9 mouse cellular contexts compared by ENCODE assay signal in the genomic region with DNA sequence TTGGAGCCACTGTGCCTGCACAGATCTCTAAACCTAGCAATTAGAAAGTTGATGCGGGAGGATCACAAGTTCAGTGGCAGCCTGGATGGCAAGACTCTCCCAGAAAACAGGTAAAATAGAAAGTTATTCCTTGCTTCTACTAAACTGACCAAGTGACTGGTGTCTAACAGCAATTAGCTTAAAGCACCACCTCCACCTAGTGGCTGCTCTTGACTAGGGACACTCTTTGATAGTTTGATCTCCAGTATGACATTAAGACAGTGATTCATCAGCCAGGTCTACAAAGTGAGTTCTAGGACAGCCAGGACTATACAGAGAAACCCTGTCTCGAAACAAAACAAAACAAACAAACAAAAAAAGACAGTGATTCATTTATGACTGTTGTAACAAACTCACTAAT. TPM values are rescaled to one million over a fixed set of nuclear protein-coding genes. Genes with fewer than 3 reads are reported as not detected.
DNase-seq lines count a peak whose midpoint lies in the region; ATAC-seq and TF ChIP-seq lines count a peak whose summit lies in the region.
"Had no signal": no experiment of that assay in that cellular context is flagged by ENCODE, and none has a peak within 500 bp of the region (broad histone marks: within the 10 kb centered on the region; RNA-seq: fewer than 3 reads in every experiment).

No protein-coding gene starts in this region.

- TF ChIP-seq EP300 in stomach, postnatal 0 days (optimal IDR thresholded peaks at IDR 0.05), result no peak

- H3K9me3 ChIP-seq in heart, embryonic 12.5 days (replicated peaks), result no peaks in the 10 kb centered on the region
- no peaks in the 10 kb centered on the region for H3K9me3 ChIP-seq in intestine, postnatal 0 days (ENCODE audit: control insufficient read depth)
- no peaks in the 10 kb centered on the region for H3K9me3 ChIP-seq in stomach, postnatal 0 days (ENCODE audit: control insufficient read depth, low read length)
- no peaks in the 10 kb centered on the region for H3K9me3 ChIP-seq in forebrain, embryonic 11.5 days (ENCODE audit: control insufficient read depth, low read length)

- H3K36me3 ChIP-seq in heart, embryonic 12.5 days, result no peaks in the 10 kb centered on the region
- H3K36me3 ChIP-seq in intestine, postnatal 0 days (ENCODE audit: control insufficient read depth, insufficient read depth), result no peaks in the 10 kb centered on the region
- H3K36me3 ChIP-seq in stomach, postnatal 0 days (ENCODE audit: control insufficient read depth, insufficient read depth, low read length), result no peaks in the 10 kb centered on the region
- H3K36me3 ChIP-seq in forebrain, embryonic 11.5 days (ENCODE audit: control insufficient read depth, insufficient read depth, low read length), result no peaks in the 10 kb centered on the region

- ATAC-seq in heart, embryonic 12.5 days (ENCODE audit: insufficient number of reproducible peaks, low FRiP score), result no peak
- ATAC-seq in intestine, postnatal 0 days, result no peak
- no peak for ATAC-seq in stomach, postnatal 0 days (ENCODE audit: low FRiP score, low TSS enrichment)
- ATAC-seq in forebrain, embryonic 11.5 days (replicated peaks; ENCODE audit: low FRiP score), result no peak

- H3K4me2 ChIP-seq in heart, embryonic 12.5 days, result no peak overlapping the region
- no peak overlapping the region for H3K4me2 ChIP-seq in intestine, postnatal 0 days (replicated peaks; ENCODE audit: low read depth)
- H3K4me2 ChIP-seq in stomach, postnatal 0 days (replicated peaks; ENCODE audit: low read depth), result no peak overlapping the region
- no peak overlapping the region for H3K4me2 ChIP-seq in forebrain, embryonic 11.5 days (ENCODE audit: low read depth, low read length, severe bottlenecking)

- peak; percentile 80 for TF ChIP-seq CTCF in intestine, postnatal 0 days (IDR thresholded peaks at IDR 0.05; ENCODE audit: low read depth)
- peak; percentile 76 for TF ChIP-seq CTCF in stomach, postnatal 0 days (IDR thresholded peaks at IDR 0.05; ENCODE audit: low read depth)

- H3K9ac ChIP-seq in heart, embryonic 12.5 days, result no peak overlapping the region
- no peak overlapping the region for H3K9ac ChIP-seq in intestine, postnatal 0 days (ENCODE audit: low read depth, low read length)
- H3K9ac ChIP-seq in stomach, postnatal 0 days (ENCODE audit: low read length), result no peak overlapping the region
- H3K9ac ChIP-seq in forebrain, embryonic 11.5 days (ENCODE audit: low read length), result no peak overlapping the region

- no peak overlapping the region for H3K27ac ChIP-seq in heart, embryonic 12.5 days (ENCODE audit: poor library complexity, severe bottlenecking)
- no peak overlapping the region for H3K27ac ChIP-seq in intestine, postnatal 0 days (ENCODE audit: low read depth, low read length)
- H3K27ac ChIP-seq in stomach, postnatal 0 days (replicated peaks), result no peak overlapping the region
- H3K27ac ChIP-seq in forebrain, embryonic 11.5 days (ENCODE audit: low read depth, low read length), result no peak overlapping the region

- H3K4me3 ChIP-seq in heart, embryonic 12.5 days, result no peak overlapping the region
- H3K4me3 ChIP-seq in intestine, postnatal 0 days (ENCODE audit: low read depth, low read length), result no peak overlapping the region
- no peak overlapping the region for H3K4me3 ChIP-seq in stomach, postnatal 0 days (ENCODE audit: low read depth, low read length)
- no peak overlapping the region for H3K4me3 ChIP-seq in forebrain, embryonic 11.5 days (ENCODE audit: low read depth, low read length)

- peaks cover 2% of the 10 kb centered on the region; the same call in 1 of the 2 replicates for H3K4me1 ChIP-seq in heart, embryonic 12.5 days (replicated peaks)
- H3K4me1 ChIP-seq in intestine, postnatal 0 days (replicated peaks; ENCODE audit: control insufficient read depth, insufficient read depth, low read length), result no peaks in the 10 kb centered on the region
- H3K4me1 ChIP-seq in stomach, postnatal 0 days (replicated peaks; ENCODE audit: control insufficient read depth, insufficient read depth), result no peaks in the 10 kb centered on the region
- 0 out of 2 replicates have a peak, but pooled peaks cover 1% of the 10 kb centered on the region for H3K4me1 ChIP-seq in forebrain, embryonic 11.5 days (replicated peaks; ENCODE audit: control insufficient read depth, insufficient read depth, low read length)

- peak; percentile 22 to 39 for DNase-seq in heart, adult 18-20 months
- DNase-seq in urinary bladder, postnatal 14 days (ENCODE audit: low spot score), result peak; percentile 23
- no peak for DNase-seq in urinary bladder, adult 18-20 months (ENCODE audit: low spot score in 2 of 2)
- DNase-seq in stomach, postnatal 0 days (ENCODE audit: low spot score), result peak; percentile 39
- no peak for DNase-seq in forebrain, embryonic 11.5 days (ENCODE audit: low spot score)
- DNase-seq in testis, postnatal 10 days (ENCODE audit: low spot score), result no peak

- peaks cover 9% of the 10 kb centered on the region for H3K27me3 ChIP-seq in heart, embryonic 12.5 days (replicated peaks)
- H3K27me3 ChIP-seq in intestine, postnatal 0 days (replicated peaks; ENCODE audit: control insufficient read depth, insufficient read depth, low read length), result no peaks in the 10 kb centered on the region
- H3K27me3 ChIP-seq in stomach, postnatal 0 days (ENCODE audit: control insufficient read depth, insufficient read depth, low read length), result no peaks in the 10 kb centered on the region
- no peaks in the 10 kb centered on the region for H3K27me3 ChIP-seq in forebrain, embryonic 11.5 days (ENCODE audit: control insufficient read depth, insufficient read depth, low read length)

- WGBS in heart, embryonic 12.5 days, result 47% methylated on average over 2 of the region's 2 CpGs
- WGBS in intestine, postnatal 0 days, result 53% methylated on average over 2 of the region's 2 CpGs
- WGBS in stomach, postnatal 0 days, result 45% methylated on average over 2 of the region's 2 CpGs
- WGBS in forebrain, embryonic 11.5 days, result 68% methylated on average over 2 of the region's 2 CpGs

RNA-seq across cellular contexts. Expression of a gene that starts 5.3 kb away (rescaled TPM):
- 10 to 100 TPM; 91.1 to 95.7 TPM for total RNA-seq in heart, adult 18-20 months (2021)
- polyA plus RNA-seq in heart, embryonic 12.5 days (2016; fragmentation: Nextera tagmentation; extraction: Ambion mirVana), result 139 and 141 TPM in 2 replicates
- 153 and 163 TPM in 2 replicates for polyA plus RNA-seq in intestine, postnatal 0 days (2015; fragmentation: Nextera tagmentation; extraction: Ambion mirVana)
- 176 and 183 TPM in 2 replicates for polyA plus RNA-seq in stomach, postnatal 0 days (2015; fragmentation: Nextera tagmentation; extraction: Ambion mirVana)
- polyA plus RNA-seq in forebrain, embryonic 11.5 days (2014; fragmentation: Nextera tagmentation; extraction: Ambion mirVana), result 147 and 154 TPM in 2 replicates

RNA-seq across cellular contexts. Expression of a gene that starts 40.5 kb away (rescaled TPM):
- total RNA-seq in heart, adult 18-20 months (2021), result under 1 TPM in 1 of 2 experiments, not detected in 1; 0.90 TPM
- polyA plus RNA-seq in heart, embryonic 12.5 days (2016; fragmentation: Nextera tagmentation; extraction: Ambion mirVana), result 0.10 and 0.28 TPM in 2 replicates
- polyA plus RNA-seq in intestine, postnatal 0 days (2015; fragmentation: Nextera tagmentation; extraction: Ambion mirVana), result 0.20 and 0.59 TPM in 2 replicates
- 0.62 and 1.4 TPM in 2 replicates for polyA plus RNA-seq in stomach, postnatal 0 days (2015; fragmentation: Nextera tagmentation; extraction: Ambion mirVana)
- polyA plus RNA-seq in forebrain, embryonic 11.5 days (2014; fragmentation: Nextera tagmentation; extraction: Ambion mirVana), result not detected in 2 replicates
- polyA plus RNA-seq: testis, adult 2 months had no signal

Comparison
In these comparisons a context has a peak if more than half of its experiments do, and no peak if none do; other contexts are left out.
1. DNase-seq: peak in heart, adult 18-20 months (2 of 2), urinary bladder, postnatal 14 days (single experiment) and stomach, postnatal 0 days (single experiment); none in urinary bladder, adult 18-20 months (0 of 2), forebrain, embryonic 11.5 days (single experiment) and testis, postnatal 10 days (single experiment).